Mouse (Mus musculus) liver, embryonic 18 days (tissue): Measurements from ENCODE around the gene Orm2. TPM values are rescaled to one million over a fixed set of nuclear protein-coding genes. Genes with fewer than 3 reads are reported as not detected.

ENCODE experiments used
- polyA plus RNA-seq: library from polyadenylated mRNA; depleted of rRNA; stranded (reverse); fragments of >200 nt; gene quantifications from 2 replicates; pipeline ENCODE4 v1.2.3, GENCODE M21; 2012; rRNA removed

Gene Orm2
- not detected in 2 replicates for polyA plus RNA-seq

GRCm38 (mm10) chr4:63362150-63362549, at the start of gene Orm2:
Gene Orm2 (plus strand): TSS chr4:63362449.

GRCm38 (mm10) chr4:63344295-63344694, 18.0 kb upstream of the Orm2 start, which contains the start of gene Orm1:
Gene Orm1 (plus strand): TSS chr4:63344560.

GRCm38 (mm10) chr4:63355877-63356665, 6.2 kb upstream of the Orm2 start, which contains the start of gene Orm3:
Gene Orm3 (plus strand): TSS chr4:63356162.

GRCm38 (mm10) chr4:63403040-63403959, 41.1 kb downstream of the Orm2 start, which contains the start of gene Akna:
Gene Akna (minus strand): TSS chr4:63403354.

Other genes with a start within 250 kb of the Orm2 start
- gene Ambp, start 207.7 kb upstream of the Orm2 start, polyA plus RNA-seq = 2,046 and 2,073 TPM in 2 replicates
- gene Kif12, start 190.3 kb upstream of the Orm2 start, polyA plus RNA-seq = 3.2 and 3.9 TPM in 2 replicates
- gene Col27a1, start 148.4 kb upstream of the Orm2 start, polyA plus RNA-seq = 6.2 and 6.6 TPM in 2 replicates
- gene Orm1, start 17.9 kb upstream of the Orm2 start, polyA plus RNA-seq = 3.1 and 3.8 TPM in 2 replicates
- gene Orm3, start 6.3 kb upstream of the Orm2 start, polyA plus RNA-seq = not detected in 2 replicates
- gene Akna, start 40.9 kb downstream of the Orm2 start, polyA plus RNA-seq = 3.0 and 3.6 TPM in 2 replicates
- gene Whrn, start 133.5 kb downstream of the Orm2 start, polyA plus RNA-seq = 1.3 and 2.1 TPM in 2 replicates
- gene Atp6v1g1, start 182.3 kb downstream of the Orm2 start, polyA plus RNA-seq = 87.5 and 90.9 TPM in 2 replicates
- gene Tmem268, start 196.3 kb downstream of the Orm2 start, polyA plus RNA-seq = 16.6 and 20.7 TPM in 2 replicates
- not detected in 2 replicates for gene Gm11213, start 242.8 kb downstream of the Orm2 start, polyA plus RNA-seq